Mouse (Mus musculus) limb, embryonic 11.5 days (tissue): Measurements from ENCODE around the gene Rhebl1. TPM values are rescaled to one million over a fixed set of nuclear protein-coding genes. Genes with fewer than 3 reads are reported as not detected.

Source experiments
- ATAC-seq: fragments of 200-750 bp; cut with Nextera tagmentation; 2 replicates; pipeline ENCODE4 v1.8.0; 2017; ENCODE audit warnings: low read depth; ENCODE audit not compliant: insufficient number of reproducible peaks, low FRiP score, low TSS enrichment
- DNase-seq: peaks from one replicate; pipeline ENCODE4 v3.0.0-alpha.2; 2015; ENCODE audit warnings: low spot score
- H3K27ac ChIP-seq: fragments of 300-500 bp; sonication (generic); replicated peaks from 2 replicates; pipeline ENCODE4 v1.5.1; 2014; ENCODE audit warnings: low read depth, mild to moderate bottlenecking, low read length
- H3K27me3 ChIP-seq: fragments of 300-500 bp; sonication (generic); 2 replicates; pipeline ENCODE4 v1.6.1; 2014; ENCODE audit warnings: mild to moderate bottlenecking, low read length, mixed read lengths; ENCODE audit not compliant: control insufficient read depth, insufficient read depth
- H3K36me3 ChIP-seq: fragments of 300-500 bp; sonication (generic); 2 replicates; pipeline ENCODE4 v1.6.1; 2014; ENCODE audit warnings: mild to moderate bottlenecking, low read length, moderate library complexity, mixed read lengths; ENCODE audit not compliant: control insufficient read depth, insufficient read depth
- H3K4me1 ChIP-seq: fragments of 300-500 bp; sonication (generic); 2 replicates; pipeline ENCODE4 v1.6.1; 2014; ENCODE audit warnings: low read length, mixed read lengths; ENCODE audit not compliant: control insufficient read depth, insufficient read depth
- H3K4me2 ChIP-seq: fragments of 300-500 bp; sonication (generic); 2 replicates; pipeline ENCODE4 v1.6.1; 2014; ENCODE audit warnings: low read depth, mild to moderate bottlenecking, moderate library complexity; ENCODE audit not compliant: severe bottlenecking
- H3K4me3 ChIP-seq: fragments of 300-500 bp; sonication (generic); 2 replicates; pipeline ENCODE4 v1.5.1; 2014; ENCODE audit warnings: low read depth, low read length
- H3K9ac ChIP-seq: fragments of 300-500 bp; sonication (generic); 2 replicates; pipeline ENCODE4 v1.6.1; 2014; ENCODE audit warnings: mild to moderate bottlenecking, low read length
- H3K9me3 ChIP-seq: fragments of 300-500 bp; sonication (generic); 2 replicates; pipeline ENCODE4 v1.6.1; 2016; ENCODE audit warnings: low read length; ENCODE audit not compliant: control insufficient read depth
- WGBS: fragments of 180-500 bp; shearing (Covaris S2); extraction: QIAGEN DNeasy Blood & Tissue Kit; methylation state at CpG from one replicate; pipeline ENCODE4 v1.1.7; 2014; 5-methylcytosine and 5-hydroxymethylcytosine counted together
- polyA plus RNA-seq: library from polyadenylated mRNA; unstranded; fragments of >200 nt; fragmentation: Nextera tagmentation; extraction: Ambion mirVana; gene quantifications from 2 replicates; pipeline ENCODE4 v1.2.1, GENCODE M21; 2014

Gene Rhebl1
- polyA plus RNA-seq, 1 experiment from 2014 or later = 19.8 TPM

DNA sequence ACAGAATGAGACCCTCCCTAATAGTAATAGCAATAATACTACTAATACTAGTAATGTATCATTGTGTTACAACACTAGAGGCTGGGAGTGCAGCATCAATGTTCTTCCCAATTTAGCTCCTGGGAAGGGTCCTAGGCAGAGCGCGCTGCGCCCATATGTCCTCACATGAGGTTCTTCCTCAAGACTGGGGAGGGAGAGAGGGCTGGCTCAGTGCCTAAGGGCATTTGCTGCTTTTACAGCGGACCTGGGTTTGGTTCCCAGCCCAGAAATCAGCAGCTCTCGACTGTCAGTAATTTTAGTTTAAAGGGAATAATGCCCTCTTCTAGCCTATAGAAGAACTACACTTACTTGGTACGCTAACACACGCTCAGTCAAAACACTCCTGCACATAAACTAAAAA is 6.8 kb downstream of the Rhebl1 start:
- Histone ChIP-seq H3K4me2 (no peak overlapping the region), H3K4me3 (no peak overlapping the region), H3K4me1 (no peaks in the 10 kb centered on the region), H3K9ac (no peak overlapping the region), H3K9me3 (no peaks in the 10 kb centered on the region), H3K27me3 (peaks cover 8% of the 10 kb centered on the region), H3K36me3 (no peaks in the 10 kb centered on the region), H3K27ac (no peak overlapping the region)
- ATAC-seq (no peak), DNase-seq (no peak)
- WGBS = 85% methylated on average over 7 of the region's 7 CpGs

DNA sequence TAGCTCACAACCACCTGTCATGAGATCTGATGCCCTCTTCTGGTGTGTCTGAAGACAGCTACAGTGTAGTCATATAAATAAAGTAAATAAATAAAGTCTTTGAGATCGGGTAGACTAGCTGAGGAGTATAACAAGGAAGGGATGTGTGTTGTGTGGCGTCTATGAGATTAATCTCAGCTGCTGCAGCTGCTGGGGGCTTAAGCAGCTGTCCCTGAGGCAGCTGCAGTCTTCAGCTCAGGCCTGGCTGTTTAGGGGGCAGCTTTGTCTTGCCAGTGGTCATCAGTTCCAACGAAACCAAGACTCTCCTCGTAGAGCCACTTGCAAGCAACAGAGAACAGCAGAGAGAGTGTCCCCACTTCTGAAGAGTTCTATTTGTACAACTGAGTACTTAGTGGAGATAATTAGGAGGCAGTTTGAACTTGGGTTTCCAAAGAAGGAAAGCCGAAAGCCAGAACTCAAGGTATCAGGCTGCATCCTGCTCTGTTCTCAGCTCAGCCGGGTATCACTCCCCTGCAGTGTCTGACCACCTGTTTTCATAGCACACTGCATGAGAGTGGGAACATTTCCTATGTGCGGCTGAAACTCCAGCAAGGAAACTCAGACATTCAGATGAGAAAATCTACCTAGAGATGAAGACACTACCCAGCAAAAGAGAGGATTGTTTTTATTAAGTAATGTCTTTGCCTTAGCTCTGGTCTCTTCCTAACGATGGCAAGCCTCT is 7.5 kb downstream of the Rhebl1 start:
- Histone ChIP-seq H3K9me3 (no peaks in the 10 kb centered on the region), H3K36me3 (no peaks in the 10 kb centered on the region), H3K9ac (no peak overlapping the region; the same call in 1 of the 2 replicates), H3K27ac (no peak overlapping the region), H3K27me3 (peaks cover 5% of the 10 kb centered on the region; the same call in 1 of the 2 replicates), H3K4me2 (no peak overlapping the region), H3K4me3 (no peak overlapping the region), H3K4me1 (0 out of 2 replicates have a peak, but pooled peaks cover 2% of the 10 kb centered on the region)
- WGBS = 69% methylated on average over 8 of the region's 8 CpGs
- ATAC-seq (no peak), DNase-seq (no peak)

DNA sequence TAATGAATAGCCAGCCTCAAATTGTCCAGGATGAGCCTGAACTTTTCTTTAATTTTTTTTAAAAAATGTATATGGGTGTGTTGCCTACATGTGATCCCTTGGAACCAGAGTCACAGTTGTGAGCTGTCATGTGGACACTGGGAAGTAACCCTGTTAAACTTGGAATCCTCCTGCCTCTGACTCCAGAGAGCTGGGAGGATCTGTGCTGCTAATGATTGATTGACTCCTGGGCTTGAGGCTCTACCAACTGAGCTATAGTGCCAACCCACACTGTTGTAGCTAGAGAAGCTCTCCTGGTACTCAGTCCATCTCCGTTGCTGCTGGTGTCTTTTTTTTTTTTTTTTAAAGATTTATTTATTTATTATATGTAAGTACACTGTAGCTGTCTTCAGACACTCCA is 10.2 kb downstream of the Rhebl1 start:
- Histone ChIP-seq H3K36me3 (no peaks in the 10 kb centered on the region), H3K9me3 (no peaks in the 10 kb centered on the region), H3K4me2 (no peak overlapping the region), H3K9ac (no peak overlapping the region), H3K4me3 (no peak overlapping the region), H3K4me1 (0 out of 2 replicates have a peak, but pooled peaks cover 4% of the 10 kb centered on the region), H3K27me3 (no peaks in the 10 kb centered on the region), H3K27ac (no peak overlapping the region)
- no peak for ATAC-seq
- 75% methylated on average over 1 of the region's 1 CpGs for WGBS
- DNase-seq = no peak

DNA sequence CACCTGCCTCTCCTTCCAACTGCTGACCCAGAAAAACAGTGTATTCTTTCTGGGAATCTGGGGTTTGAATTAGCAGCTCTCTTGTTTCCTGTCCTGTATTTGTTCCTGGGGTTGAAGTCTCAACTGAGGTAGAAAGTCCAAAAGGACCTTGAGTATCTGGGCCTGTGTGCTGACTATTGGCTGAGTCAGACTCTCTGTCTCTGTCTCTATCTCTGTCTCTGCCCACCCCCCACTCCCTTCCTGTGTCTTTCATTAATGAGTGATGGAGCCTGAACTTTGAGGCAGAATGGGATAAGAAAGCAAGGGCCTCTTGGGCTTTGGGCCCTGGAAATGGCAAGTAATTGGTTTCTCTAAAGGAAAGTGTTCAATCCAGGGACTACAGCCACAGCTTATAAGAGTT is 10.7 kb downstream of the Rhebl1 start:
- H3K36me3 ChIP-seq = no peaks in the 10 kb centered on the region
- no peaks in the 10 kb centered on the region for H3K9me3 ChIP-seq
- no peak overlapping the region for H3K27ac ChIP-seq
- H3K4me2 ChIP-seq = no peak overlapping the region
- H3K9ac ChIP-seq = no peak overlapping the region
- no peak for ATAC-seq
- no peaks in the 10 kb centered on the region for H3K27me3 ChIP-seq
- no peak overlapping the region for H3K4me3 ChIP-seq
- 0 out of 2 replicates have a peak, but pooled peaks cover 4% of the 10 kb centered on the region for H3K4me1 ChIP-seq
- DNase-seq = no peak

DNA sequence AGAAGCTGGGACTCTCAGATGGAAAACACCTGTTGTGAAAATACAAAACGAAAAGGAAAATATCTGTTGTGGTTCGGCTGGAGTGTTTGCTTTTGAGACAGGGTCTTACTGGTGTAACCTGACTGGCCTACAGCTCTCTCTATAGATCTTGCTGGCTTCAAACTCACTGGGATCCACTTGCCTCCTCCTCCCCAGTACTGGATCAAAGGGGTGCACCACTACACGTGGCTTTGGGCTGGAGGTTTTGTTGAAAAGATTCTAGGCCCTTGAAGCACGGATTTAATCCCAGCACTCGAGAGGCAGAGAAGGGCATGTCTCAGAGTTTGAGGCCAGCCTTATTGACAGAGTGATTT is 12.7 kb downstream of the Rhebl1 start:
- peak overlapping the region; percentile 13; the same call in 1 of the 2 replicates for H3K9ac ChIP-seq
- 13% methylated on average over 5 of the region's 5 CpGs for WGBS
- H3K4me2 ChIP-seq = peak overlapping the region; percentile 39
- H3K4me3 ChIP-seq = peak overlapping the region; percentile 64; the same call in 1 of the 2 replicates
- no peaks in the 10 kb centered on the region for H3K27me3 ChIP-seq
- no peaks in the 10 kb centered on the region for H3K9me3 ChIP-seq
- no peaks in the 10 kb centered on the region for H3K36me3 ChIP-seq
- DNase-seq (no peak), ATAC-seq (peak; percentile 26; the same call in 1 of the 2 replicates)
- H3K27ac ChIP-seq = 0 out of 2 replicates have a peak overlapping the region, but pooled peaks have one; percentile 37
- H3K4me1 ChIP-seq = 0 out of 2 replicates have a peak, but pooled peaks cover 4% of the 10 kb centered on the region

- Histone ChIP-seq H3K27ac (peak overlapping the region; percentile 61; the same call in 1 of the 2 replicates), H3K4me3 (peak overlapping the region; percentile 64), H3K27me3 (no peaks in the 10 kb centered on the region), H3K9ac (peak overlapping the region; percentile 76), H3K9me3 (no peaks in the 10 kb centered on the region), H3K4me2 (peak overlapping the region; percentile 82), H3K4me1 (0 out of 2 replicates have a peak, but pooled peaks cover 4% of the 10 kb centered on the region), H3K36me3 (no peaks in the 10 kb centered on the region)
- DNase-seq (peak; percentile 95), ATAC-seq (peak; percentile 93)
- 0% methylated on average over 46 of the region's 48 CpGs for WGBS
Measured at GRCm38 (mm10) chr15:98880978-98881655, 13.2 kb downstream of the Rhebl1 start.

DNA sequence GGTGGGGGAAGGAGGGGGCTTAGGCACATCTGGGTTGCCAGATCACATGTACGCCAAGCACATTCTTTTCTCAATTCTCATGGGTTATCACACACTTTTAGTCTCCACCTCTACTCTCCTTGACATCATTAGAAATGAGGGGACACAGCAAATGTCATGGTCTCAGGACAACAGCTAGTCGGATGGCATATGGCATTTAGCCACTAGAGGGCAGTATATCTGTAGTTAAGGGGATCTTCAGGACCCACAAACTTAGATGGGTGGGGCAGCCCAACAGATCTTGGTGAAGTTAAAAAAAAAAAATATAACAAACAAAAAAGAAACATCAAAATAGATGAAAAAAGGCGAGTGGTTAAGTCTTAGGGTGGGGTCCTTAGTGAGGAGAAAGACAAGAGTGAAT is 17.0 kb downstream of the Rhebl1 start:
- ATAC-seq = no peak
- H3K36me3 ChIP-seq = no peaks in the 10 kb centered on the region
- H3K4me3 ChIP-seq = no peak overlapping the region
- H3K27me3 ChIP-seq = no peaks in the 10 kb centered on the region
- 19% methylated on average over 3 of the region's 3 CpGs for WGBS
- H3K4me2 ChIP-seq = no peak overlapping the region
- H3K9me3 ChIP-seq = no peaks in the 10 kb centered on the region
- peak; percentile 73 for DNase-seq
- peaks cover 7% of the 10 kb centered on the region; the same call in 1 of the 2 replicates for H3K4me1 ChIP-seq
- no peak overlapping the region for H3K27ac ChIP-seq
- no peak overlapping the region for H3K9ac ChIP-seq

DNA sequence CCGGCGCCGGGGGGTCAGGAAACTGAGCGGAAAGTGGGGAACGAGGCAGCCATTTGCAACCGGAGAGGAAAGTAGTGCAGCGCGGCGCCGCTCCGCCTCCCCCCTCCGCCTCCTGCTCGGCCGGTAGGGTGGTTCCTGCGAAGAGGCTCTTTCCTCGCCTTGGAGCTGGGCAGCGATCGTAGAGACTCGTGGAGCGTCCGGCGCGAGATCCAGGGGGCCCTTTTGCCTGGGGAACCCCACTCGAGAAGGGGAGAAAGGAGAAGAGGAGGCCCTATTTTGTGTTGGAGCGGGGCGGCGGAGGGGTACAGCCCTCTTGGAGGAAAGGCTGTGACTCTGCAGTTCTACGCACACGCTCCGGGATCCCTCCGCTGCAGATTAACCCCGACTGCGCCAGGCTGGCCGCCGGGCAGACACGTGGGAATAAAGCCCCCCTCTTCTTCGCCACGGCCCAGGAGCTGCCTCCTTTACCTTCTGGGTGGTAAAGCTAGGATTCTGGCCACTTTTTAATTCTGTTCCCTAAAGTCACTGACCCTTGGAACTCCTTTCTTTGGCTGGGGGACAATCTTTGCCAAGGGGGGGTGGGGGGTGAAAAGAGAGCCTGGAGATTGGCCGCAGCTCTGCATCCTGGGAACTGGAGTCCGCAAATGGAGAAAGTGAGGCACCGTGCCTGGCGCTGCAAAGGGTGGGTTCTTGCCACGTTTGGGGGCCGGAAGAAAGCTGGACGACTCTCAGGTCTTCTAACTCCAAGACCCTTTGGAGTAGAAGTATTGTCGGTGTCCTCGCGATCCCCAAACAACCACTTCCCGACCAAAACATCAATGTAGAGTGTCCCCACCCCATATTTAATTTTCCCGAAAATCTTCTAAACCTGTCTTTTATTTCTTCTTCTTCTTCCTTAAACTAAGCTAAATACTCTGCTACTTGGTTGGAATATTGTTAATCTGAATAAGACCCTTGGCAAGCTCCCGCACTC is 22.1 kb downstream of the Rhebl1 start:
- no peaks in the 10 kb centered on the region for H3K9me3 ChIP-seq
- H3K36me3 ChIP-seq = no peaks in the 10 kb centered on the region
- DNase-seq (peak; percentile 96), ATAC-seq (peak; percentile 72)
- peaks cover 26% of the 10 kb centered on the region for H3K4me1 ChIP-seq
- H3K4me3 ChIP-seq = peak overlapping the region; percentile 94
- H3K27ac ChIP-seq = peak overlapping the region; percentile 98
- WGBS = 1% methylated on average over 40 of the region's 51 CpGs
- H3K27me3 ChIP-seq = no peaks in the 10 kb centered on the region
- H3K4me2 ChIP-seq = peak overlapping the region; percentile 98
- peak overlapping the region; percentile 99 for H3K9ac ChIP-seq
